Mouse (Mus musculus) ES-E14 (cell line): ENCODE results near the gene Msmb.

Experiments used
- CHD2 ChIP-seq: IDR thresholded peaks from 2 replicates; pipeline ENCODE4 v1.6.1; 2014; ENCODE audit warnings: mild to moderate bottlenecking, low read depth, low read length, inconsistent platforms
- HCFC1 ChIP-seq: IDR thresholded peaks from 2 replicates; pipeline ENCODE4 v1.6.1; 2012; ENCODE audit warnings: low read length, inconsistent platforms, borderline replicate concordance; ENCODE audit not compliant: insufficient read depth
- MAFK ChIP-seq: IDR thresholded peaks from 2 replicates; pipeline ENCODE4 v1.6.1; 2014; ENCODE audit warnings: mild to moderate bottlenecking, low read depth, low read length, inconsistent platforms; ENCODE audit not compliant: insufficient read depth

DNA sequence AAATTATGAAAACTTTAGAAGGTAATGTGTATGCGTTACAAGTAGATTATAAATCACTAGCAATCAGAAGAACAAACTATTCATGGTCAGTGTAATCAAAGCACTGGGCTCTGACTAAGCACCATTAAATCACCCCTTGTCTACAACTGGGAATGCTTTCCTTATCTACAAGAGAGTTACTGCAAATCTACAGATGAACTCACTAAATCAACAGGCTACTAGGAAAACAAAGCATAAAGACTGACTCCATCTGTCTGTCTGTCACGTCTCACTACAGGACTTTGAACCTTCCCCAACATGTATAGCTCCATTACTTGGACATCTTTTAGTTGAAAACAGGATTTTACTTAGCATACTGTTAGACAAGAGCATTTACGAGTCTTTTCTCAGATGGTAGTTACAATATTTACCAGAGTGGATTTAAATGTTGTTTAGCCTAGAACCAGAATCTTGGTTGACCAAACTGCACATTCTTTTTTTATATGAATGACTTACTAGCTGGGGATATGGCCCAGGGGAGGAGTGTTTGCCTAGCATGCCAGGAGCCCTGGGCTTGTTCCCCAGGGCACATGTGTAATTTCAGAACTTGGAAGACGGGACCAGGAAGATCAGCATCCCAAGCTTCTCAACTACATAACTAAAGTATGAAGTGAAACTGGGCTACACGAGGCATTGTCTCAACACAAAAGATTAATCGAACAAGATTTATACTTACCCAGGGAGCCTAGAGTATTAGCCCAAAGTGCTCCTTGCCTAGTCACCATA is 49.0 kb downstream of the Msmb start:
- no peak for TF ChIP-seq CHD2
- no peak for TF ChIP-seq HCFC1
- TF ChIP-seq MAFK = no peak
